Mouse (Mus musculus) megakaryocyte-erythroid progenitor cell, adult 5-6 weeks (primary cell): ENCODE measurements around the gene Fsd2. TPM values are rescaled to one million over a fixed set of nuclear protein-coding genes. Genes with fewer than 3 reads are reported as not detected.

ENCODE experiments used
- ATAC-seq: replicated peaks from 2 replicates; pipeline ENCODE4 v1.8.0; 2016; ENCODE audit warnings: mild to moderate bottlenecking, inconsistent platforms; ENCODE audit not compliant: severe bottlenecking, poor library complexity, low FRiP score, low TSS enrichment
- total RNA-seq, 2 experiments: library from RNA; stranded (forward) in 1 of 2; stranded (reverse) in 1 of 2; fragments of 200-1000, 215-1000 nt in 1 of 2; fragments of >200 nt in 1 of 2; fragmentation: Nextera tagmentation in 1 of 2; gene quantifications; 2 replicates each; pipeline ENCODE4 v1.2.3; 2014 to 2017

The Fsd2 gene
- total RNA-seq, 2 experiments from 2014 or later = not detected

- no peak for ATAC-seq
Observed at GRCm38 (mm10) chr7:81492628-81493027, 74.1 kb downstream of the Fsd2 start.

GRCm38 (mm10) chr7:81489649-81490048, 77.1 kb downstream of the Fsd2 start:
- ATAC-seq = no peak

Other genes starting within 250 kb of the Fsd2 start
- gene Rps17, start 221.7 kb downstream of the Fsd2 start, total RNA-seq (2014; fragmentation: Nextera tagmentation) = 4,933 and 5,221 TPM in 2 replicates
- gene Rps17, start 221.7 kb downstream of the Fsd2 start, total RNA-seq (2017) = 4,315 and 4,403 TPM in 2 replicates
- not detected in 2 replicates for gene Cpeb1, start 111.5 kb downstream of the Fsd2 start, total RNA-seq (2014; fragmentation: Nextera tagmentation)
- not detected in 2 replicates for gene Cpeb1, start 111.5 kb downstream of the Fsd2 start, total RNA-seq (2017)
- not detected in 2 replicates for gene Ap3b2, start 73.0 kb downstream of the Fsd2 start, total RNA-seq (2014; fragmentation: Nextera tagmentation)
- gene Ap3b2, start 73.0 kb downstream of the Fsd2 start, total RNA-seq (2017) = not detected in 2 replicates
- not detected in 2 replicates for gene BC048679, start 68.7 kb downstream of the Fsd2 start, total RNA-seq (2014; fragmentation: Nextera tagmentation)
- not detected in 2 replicates for gene BC048679, start 68.7 kb downstream of the Fsd2 start, total RNA-seq (2017)
- 13.5 and 21.5 TPM in 2 replicates for gene Whamm, start 4.3 kb upstream of the Fsd2 start, total RNA-seq (2014; fragmentation: Nextera tagmentation)
- gene Whamm, start 4.3 kb upstream of the Fsd2 start, total RNA-seq (2017) = 17.7 and 33.8 TPM in 2 replicates
- 0.33 and 3.3 TPM in 2 replicates for gene Homer2, start 140.6 kb upstream of the Fsd2 start, total RNA-seq (2014; fragmentation: Nextera tagmentation)
- 1.4 and 3.4 TPM in 2 replicates for gene Homer2, start 140.6 kb upstream of the Fsd2 start, total RNA-seq (2017)
- gene Ramac, start 196.0 kb upstream of the Fsd2 start, total RNA-seq (2014; fragmentation: Nextera tagmentation) = 52.4 and 55.1 TPM in 2 replicates
- gene Ramac, start 196.0 kb upstream of the Fsd2 start, total RNA-seq (2017) = 73.6 and 96.6 TPM in 2 replicates
- 45.5 and 46.0 TPM in 2 replicates for gene 3110040N11Rik, start 222.5 kb upstream of the Fsd2 start, total RNA-seq (2014; fragmentation: Nextera tagmentation)
- 67.5 and 133 TPM in 2 replicates for gene 3110040N11Rik, start 222.5 kb upstream of the Fsd2 start, total RNA-seq (2017)